Mouse (Mus musculus) ES-E14 (cell line): ENCODE measurements at regions not wholly inside any gene's neighbourhood (a gene's known extent, or its start where the extent isn't known, plus 50 kb on each side); places are given as distances from the start of the nearest gene placed in this dataset.

Experiments
- HCFC1 ChIP-seq: IDR thresholded peaks from 2 replicates; pipeline ENCODE4 v1.6.1; 2012; ENCODE audit warnings: low read length, inconsistent platforms, borderline replicate concordance; ENCODE audit not compliant: insufficient read depth
- MAFK ChIP-seq: IDR thresholded peaks from 2 replicates; pipeline ENCODE4 v1.6.1; 2014; ENCODE audit warnings: mild to moderate bottlenecking, low read depth, low read length, inconsistent platforms; ENCODE audit not compliant: insufficient read depth
- ZC3H11A ChIP-seq: IDR thresholded peaks from 2 replicates; pipeline ENCODE4 v1.6.1; 2012; ENCODE audit warnings: low read depth, mild to moderate bottlenecking, inconsistent platforms, low read length, borderline replicate concordance

- no peak for TF ChIP-seq ZC3H11A
- TF ChIP-seq HCFC1 = no peak
- TF ChIP-seq MAFK = no peak
Observed at GRCm38 (mm10) chr4:53931068-53931467, 105.2 kb downstream of the Tmem38b start.
